Mouse (Mus musculus) bone marrow, adult 2 months (tissue): Measurements from ENCODE around the gene Tomm20l. TPM values are rescaled to one million over a fixed set of nuclear protein-coding genes. Genes with fewer than 3 reads are reported as not detected.

ENCODE experiments used
- H3K27ac ChIP-seq: fragments of 200-500 bp; 2 replicates; pipeline ENCODE4 v1.5.1; 2012; ENCODE audit warnings: low read depth, mild to moderate bottlenecking, control low read depth, inconsistent platforms, low read length; ENCODE audit not compliant: control insufficient read depth, poor library complexity, insufficient read depth
- H3K4me1 ChIP-seq: fragments of 200-500 bp; 2 replicates; pipeline ENCODE4 v1.6.1; 2011; ENCODE audit warnings: low read length; ENCODE audit not compliant: control insufficient read depth, insufficient read depth
- H3K4me3 ChIP-seq: fragments of 200-500 bp; replicated peaks from 2 replicates; pipeline ENCODE3; 2011; ENCODE audit warnings: mild to moderate bottlenecking, low read depth, low read length, control low read depth; ENCODE audit not compliant: control insufficient read depth
- CTCF ChIP-seq: fragments of 200-500 bp; IDR thresholded peaks from 2 replicates; pipeline ENCODE4 v1.5.1; 2011; ENCODE audit warnings: low read length, control low read depth; ENCODE audit not compliant: control insufficient read depth, insufficient read depth
- POLR2A ChIP-seq: fragments of 200-500 bp; IDR thresholded peaks from 2 replicates; pipeline ENCODE4 v1.6.1; 2011; ENCODE audit warnings: low read depth, mild to moderate bottlenecking, control low read depth, low read length, borderline replicate concordance; ENCODE audit not compliant: control insufficient read depth
- WGBS: fragments of 180-500 bp; shearing (Covaris S2); methylation state at CpG from one replicate; pipeline ENCODE4 v1.1.7; 2018; 5-methylcytosine and 5-hydroxymethylcytosine counted together
- polyA plus RNA-seq: library from polyadenylated mRNA; stranded (reverse); fragments of >200 nt; gene quantifications from 2 replicates; pipeline ENCODE4 v1.2.4, GENCODE M21; 2011; ENCODE audit warnings: low replicate concordance; ENCODE audit not compliant: missing spikeins, insufficient read depth, insufficient read length

Gene Tomm20l
- polyA plus RNA-seq, 1 experiment, result not detected

DNA sequence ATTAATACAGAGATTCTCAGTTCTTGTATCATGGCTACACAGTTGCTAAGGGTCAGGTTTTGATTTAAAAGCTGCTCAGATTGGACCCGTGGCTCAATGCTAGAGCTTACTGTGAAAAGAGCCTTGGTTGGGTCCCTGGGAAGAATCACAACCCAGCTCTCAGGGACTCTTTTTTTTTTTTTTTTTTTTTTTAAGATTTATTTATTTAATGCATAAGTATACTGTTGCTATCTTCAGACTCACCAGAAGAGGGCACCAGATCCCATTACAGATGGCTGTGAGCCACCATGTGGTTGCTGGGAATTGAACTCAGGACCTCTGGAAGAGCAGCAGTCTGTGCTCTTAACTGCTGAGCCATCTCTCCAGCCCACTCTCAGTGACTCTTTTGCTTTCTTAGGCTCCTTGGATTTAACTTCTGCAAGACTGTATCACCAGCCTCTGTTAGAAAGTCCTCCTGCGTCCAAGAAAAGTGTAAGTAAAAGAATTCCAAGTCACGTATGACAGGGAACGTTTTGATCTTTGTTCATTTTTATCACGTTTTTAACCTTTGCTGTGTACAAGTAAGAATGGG is 28.1 kb downstream of the Tomm20l start:
- Histone ChIP-seq H3K27ac (no peak overlapping the region), H3K4me3 (no peak overlapping the region), H3K4me1 (no peaks in the 10 kb centered on the region; the same call in 1 of the 2 replicates)
- TF ChIP-seq CTCF (no peak), POLR2A (no peak)
- WGBS, result 73% methylated on average over 5 of the region's 5 CpGs

- TF ChIP-seq CTCF (no peak), POLR2A (no peak)
- no peak overlapping the region for H3K27ac ChIP-seq
- H3K4me1 ChIP-seq, result no peaks in the 10 kb centered on the region; the same call in 1 of the 2 replicates
- H3K4me3 ChIP-seq, result no peak overlapping the region
These were observed 30.0 kb downstream of the Tomm20l start for GRCm38 (mm10) chr12:71141189-71141588.

- no peak overlapping the region for H3K27ac ChIP-seq
- H3K4me1 ChIP-seq, result no peaks in the 10 kb centered on the region
- no peak overlapping the region for H3K4me3 ChIP-seq
- TF ChIP-seq POLR2A (no peak), CTCF (no peak)
- 74% methylated on average over 3 of the region's 3 CpGs for WGBS
These were observed 36.4 kb downstream of the Tomm20l start for GRCm38 (mm10) chr12:71147641-71148040.

DNA sequence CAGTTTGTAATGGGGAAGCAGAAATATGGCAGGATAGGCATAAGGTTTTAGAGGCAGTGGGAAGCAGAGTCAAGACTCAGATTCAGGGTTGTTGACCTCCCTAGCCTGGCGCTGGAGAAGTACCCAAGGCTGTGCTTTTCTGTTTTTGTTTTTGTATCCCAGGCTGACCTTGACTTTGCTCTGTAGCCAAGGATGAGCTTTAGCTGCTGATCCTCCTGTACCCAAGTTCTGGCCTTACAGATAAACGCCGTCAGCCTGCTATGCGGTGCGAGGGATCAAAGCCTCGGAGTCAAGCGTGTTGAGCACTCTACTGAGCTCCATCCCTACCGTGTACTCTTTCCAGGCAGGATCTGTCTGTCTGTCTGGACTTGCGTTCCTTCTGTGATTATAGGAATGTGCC is 37.6 kb downstream of the Tomm20l start:
- Histone ChIP-seq H3K27ac (no peak overlapping the region), H3K4me3 (no peak overlapping the region), H3K4me1 (no peaks in the 10 kb centered on the region)
- TF ChIP-seq POLR2A, result no peak
- TF ChIP-seq CTCF, result no peak
- 96% methylated on average over 9 of the region's 9 CpGs for WGBS

DNA sequence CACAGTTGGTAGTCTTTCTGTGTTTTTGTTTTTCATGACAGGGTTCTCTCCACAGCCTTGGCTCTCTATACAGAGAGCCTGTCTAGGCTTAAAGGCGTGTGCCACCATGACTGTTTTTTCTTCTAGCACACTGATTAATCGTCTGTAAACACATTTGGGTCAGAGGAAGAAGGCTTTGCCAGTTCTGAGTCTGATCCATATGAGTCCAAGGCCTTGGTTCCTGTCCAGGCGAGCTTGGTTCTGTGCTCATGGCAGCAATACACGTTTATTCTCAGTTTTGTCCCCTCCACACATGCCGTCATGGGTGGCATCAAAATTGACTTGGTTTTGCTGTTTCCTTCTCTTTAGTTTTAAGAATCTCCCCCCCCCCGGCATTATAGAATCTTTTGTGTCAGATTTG is 38.2 kb downstream of the Tomm20l start:
- no peak overlapping the region for H3K4me3 ChIP-seq
- no peak for TF ChIP-seq POLR2A
- no peak for TF ChIP-seq CTCF
- H3K27ac ChIP-seq, result no peak overlapping the region
- H3K4me1 ChIP-seq, result no peaks in the 10 kb centered on the region
- 82% methylated on average over 6 of the region's 6 CpGs for WGBS

DNA sequence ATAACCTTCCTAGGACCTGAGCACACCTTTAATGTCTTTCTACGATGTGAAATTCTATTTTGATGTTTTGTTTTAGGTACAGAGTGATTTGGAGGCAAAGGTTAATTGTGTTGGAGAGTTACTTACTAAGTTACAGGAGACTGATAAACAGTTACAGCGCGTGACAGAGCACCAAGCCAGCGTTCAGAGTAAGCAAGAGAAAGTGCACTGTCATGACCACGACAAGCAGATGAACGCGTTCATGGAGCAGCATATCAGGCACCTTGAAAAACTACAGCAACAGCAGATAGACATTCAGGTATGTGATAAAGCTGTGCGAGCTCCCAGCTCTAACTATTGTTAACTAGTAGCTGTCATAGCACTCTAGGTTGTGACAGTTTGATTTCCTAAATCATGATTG is 38.9 kb downstream of the Tomm20l start:
- WGBS, result 62% methylated on average over 8 of the region's 8 CpGs
- H3K4me1 ChIP-seq, result no peaks in the 10 kb centered on the region

GRCm38 (mm10) chr12:71154979-71155378 is 43.8 kb downstream of the Tomm20l start:
- TF ChIP-seq POLR2A, result no peak
- no peak for TF ChIP-seq CTCF
- WGBS, result 84% methylated on average over 6 of the region's 6 CpGs
- Histone ChIP-seq H3K4me3 (no peak overlapping the region), H3K4me1 (no peaks in the 10 kb centered on the region), H3K27ac (no peak overlapping the region)

More for the DNA sequence above, 38.9 kb downstream of the Tomm20l start:
- Histone ChIP-seq H3K27ac (no peak overlapping the region), H3K4me3 (no peak overlapping the region)
- TF ChIP-seq CTCF (no peak), POLR2A (no peak)

GRCm38 (mm10) chr12:71157974-71158373 is 46.7 kb downstream of the Tomm20l start:
- 90% methylated on average over 6 of the region's 6 CpGs for WGBS
- Histone ChIP-seq H3K4me3 (no peak overlapping the region), H3K4me1 (no peaks in the 10 kb centered on the region), H3K27ac (no peak overlapping the region)
- TF ChIP-seq POLR2A, result no peak
- TF ChIP-seq CTCF, result no peak

GRCm38 (mm10) chr12:71164410-71164809 is 53.2 kb downstream of the Tomm20l start:
- TF ChIP-seq CTCF, result no peak
- no peak for TF ChIP-seq POLR2A
- 65% methylated on average over 9 of the region's 9 CpGs for WGBS

More at GRCm38 (mm10) chr12:71164410-71164809, 53.2 kb downstream of the Tomm20l start:
- Histone ChIP-seq H3K27ac (no peak overlapping the region), H3K4me3 (no peak overlapping the region), H3K4me1 (no peaks in the 10 kb centered on the region)
